Mouse (Mus musculus): ENCODE measurements around the gene Ppp1r9a. TPM values are rescaled to one million over a fixed set of nuclear protein-coding genes. Genes with fewer than 3 reads are reported as not detected.

Gene Ppp1r9a
- polyA plus RNA-seq, 1 experiment from 2014 or later: 18.7 TPM

DNA sequence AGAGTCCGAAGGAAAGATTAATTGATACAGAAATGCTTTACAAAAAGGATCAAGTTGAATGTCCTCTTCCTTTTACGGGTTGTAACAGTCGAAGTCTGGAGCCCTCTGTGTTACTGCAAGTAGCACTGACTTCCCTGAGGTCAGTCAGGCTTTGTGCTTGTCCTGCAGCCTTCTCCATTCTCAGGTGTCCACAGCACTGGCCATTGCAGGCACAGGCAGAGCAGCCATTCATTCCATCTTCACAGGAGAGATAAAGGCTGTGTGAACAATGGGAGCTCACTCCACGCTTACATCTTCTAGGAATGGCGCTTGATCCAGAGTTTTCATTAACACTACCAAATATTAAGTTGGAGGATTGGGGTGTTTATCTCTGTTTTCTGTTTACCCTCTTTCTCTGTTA lies 177.8 kb downstream of the Ppp1r9a start:
- no peak for DNase-seq (ENCODE audit: extremely low spot score, low spot score)
- Histone ChIP-seq H3K4me1 (peaks cover 36% of the 10 kb centered on the region), H3K27ac (peak overlapping the region; percentile 64), H3K9me3 (no peaks in the 10 kb centered on the region), H3K27me3 (ENCODE audit: poor library complexity, severe bottlenecking) (no peaks in the 10 kb centered on the region), H3K4me3 (no peak overlapping the region), H3K36me3 (replicated peaks) (peaks cover 18% of the 10 kb centered on the region)
- 70% methylated on average over 5 of the region's 5 CpGs for WGBS

DNA sequence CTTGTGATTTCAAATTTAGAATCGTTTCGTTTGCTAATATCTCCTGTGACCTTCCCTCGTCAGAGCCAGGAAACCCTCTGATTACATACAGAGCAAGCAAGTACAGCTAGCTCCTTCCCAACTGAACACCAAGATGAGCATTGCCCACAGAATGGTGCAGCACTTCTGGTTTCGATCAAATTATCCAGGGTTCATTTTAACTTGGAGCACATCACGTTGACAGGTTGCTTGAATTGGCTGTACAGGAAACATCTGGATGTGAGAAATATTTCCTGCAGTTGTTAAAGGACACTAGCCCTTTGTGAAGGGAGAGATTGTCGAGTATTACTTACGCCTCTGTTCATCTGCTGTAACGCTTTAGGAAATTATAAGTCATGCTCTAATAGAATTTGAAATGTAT lies 178.4 kb downstream of the Ppp1r9a start:
- H3K36me3 ChIP-seq (replicated peaks): peaks cover 18% of the 10 kb centered on the region
- H3K4me1 ChIP-seq: peaks cover 36% of the 10 kb centered on the region
- WGBS: 66% methylated on average over 8 of the region's 8 CpGs
- H3K27me3 ChIP-seq (ENCODE audit: poor library complexity, severe bottlenecking): no peaks in the 10 kb centered on the region
- no peak overlapping the region for H3K4me3 ChIP-seq
- peak overlapping the region; percentile 64 for H3K27ac ChIP-seq
- no peak for DNase-seq (ENCODE audit: extremely low spot score, low spot score)
- H3K9me3 ChIP-seq: no peaks in the 10 kb centered on the region

DNA sequence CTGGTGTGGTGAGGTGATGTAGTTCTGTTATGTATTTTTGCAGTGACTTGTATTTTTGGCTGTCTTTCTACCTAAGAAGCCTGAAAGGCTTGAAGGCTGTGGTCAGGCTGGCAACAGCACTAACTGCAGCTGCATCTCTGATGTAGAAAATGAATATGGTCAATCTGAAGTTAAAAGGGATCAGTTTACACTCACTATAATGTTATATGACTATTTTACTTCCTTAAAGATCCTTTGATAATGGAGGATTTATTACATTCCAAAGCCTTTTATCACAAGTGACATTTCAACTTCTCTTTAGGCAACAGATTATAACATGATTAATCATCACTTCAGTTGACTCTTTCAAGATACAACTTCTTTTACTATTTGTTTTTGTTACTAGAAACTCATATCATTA lies 179.4 kb downstream of the Ppp1r9a start:
- H3K9me3 ChIP-seq: no peaks in the 10 kb centered on the region
- H3K36me3 ChIP-seq (replicated peaks): peaks cover 18% of the 10 kb centered on the region
- H3K27ac ChIP-seq: peak overlapping the region; percentile 64; the same call in 1 of the 2 replicates
- H3K4me3 ChIP-seq: no peak overlapping the region
- H3K4me1 ChIP-seq: peaks cover 36% of the 10 kb centered on the region
- no peaks in the 10 kb centered on the region for H3K27me3 ChIP-seq (ENCODE audit: poor library complexity, severe bottlenecking)
- no peak for DNase-seq (ENCODE audit: extremely low spot score, low spot score)

DNA sequence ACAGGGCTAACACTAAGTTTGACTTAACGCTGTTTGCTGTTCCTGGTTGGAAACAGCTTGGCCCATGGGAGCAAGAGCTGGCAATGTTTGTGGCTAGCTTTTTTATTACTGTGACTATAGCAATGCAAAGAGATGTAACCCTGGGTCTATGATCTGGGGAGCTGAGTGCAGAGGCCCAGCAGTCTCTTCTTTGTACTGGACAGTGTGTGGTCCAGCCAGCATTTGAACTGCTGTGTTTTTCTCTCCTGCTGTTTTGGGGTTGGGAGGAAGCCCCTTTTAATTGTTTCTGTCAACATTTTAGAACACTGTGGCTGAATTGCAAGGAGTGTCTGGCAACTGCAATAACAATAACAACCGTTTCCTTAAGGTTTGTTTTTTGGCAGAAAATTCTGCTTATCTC lies 180.0 kb downstream of the Ppp1r9a start:
- H3K9me3 ChIP-seq: no peaks in the 10 kb centered on the region
- H3K27me3 ChIP-seq (ENCODE audit: poor library complexity, severe bottlenecking): no peaks in the 10 kb centered on the region
- DNase-seq (ENCODE audit: extremely low spot score, low spot score): no peak
- peaks cover 36% of the 10 kb centered on the region for H3K4me1 ChIP-seq
- H3K36me3 ChIP-seq (replicated peaks): peaks cover 14% of the 10 kb centered on the region
- H3K4me3 ChIP-seq: no peak overlapping the region
- 55% methylated on average over 2 of the region's 2 CpGs for WGBS
- H3K27ac ChIP-seq: no peak overlapping the region

DNA sequence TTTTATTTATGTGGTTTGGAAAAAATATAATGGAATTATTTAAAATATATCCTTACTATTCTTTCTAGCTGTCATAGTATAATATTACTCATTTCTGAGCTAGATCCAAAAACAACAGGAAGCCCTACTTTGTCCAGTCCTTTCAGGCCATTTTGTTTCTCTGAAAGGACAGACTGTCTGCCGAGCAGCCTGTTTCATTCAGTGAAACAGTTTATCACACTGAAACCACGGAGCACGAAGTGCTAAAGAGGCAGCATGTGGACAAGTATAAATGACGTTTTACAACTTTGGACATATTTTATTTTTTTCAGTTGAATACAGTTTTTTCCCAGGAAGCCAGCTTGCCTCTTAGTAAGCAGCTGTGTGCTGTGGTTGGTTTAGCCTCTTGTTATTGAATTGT lies 181.2 kb downstream of the Ppp1r9a start:
- H3K4me1 ChIP-seq: peaks cover 36% of the 10 kb centered on the region
- no peak for DNase-seq (ENCODE audit: extremely low spot score, low spot score)
- H3K27me3 ChIP-seq (ENCODE audit: poor library complexity, severe bottlenecking): no peaks in the 10 kb centered on the region
- H3K36me3 ChIP-seq (replicated peaks): peaks cover 3% of the 10 kb centered on the region
- no peak overlapping the region for H3K27ac ChIP-seq
- H3K4me3 ChIP-seq: no peak overlapping the region
- H3K9me3 ChIP-seq: no peaks in the 10 kb centered on the region
- 78% methylated on average over 4 of the region's 4 CpGs for WGBS

DNA sequence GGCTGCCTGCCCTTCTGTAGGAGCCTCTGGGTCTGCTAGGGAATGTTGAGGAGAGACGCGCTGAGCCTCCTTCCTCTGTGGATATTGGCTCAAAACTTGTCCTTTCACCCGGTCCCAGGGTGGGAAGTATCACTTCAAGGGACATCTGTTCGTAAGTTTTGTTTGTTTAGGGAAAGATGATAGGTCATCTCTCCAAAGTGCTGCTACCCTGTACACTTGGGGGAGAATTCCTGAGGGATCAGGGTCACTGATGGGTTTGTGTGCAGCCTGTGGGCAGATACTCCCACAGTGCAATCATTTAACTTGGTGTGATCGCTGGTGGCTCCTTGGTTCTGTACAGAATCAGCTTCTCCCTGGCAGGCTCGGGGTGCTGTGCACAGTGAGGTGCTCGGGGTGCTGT lies 189.2 kb downstream of the Ppp1r9a start:
- Histone ChIP-seq H3K27ac (peak overlapping the region; percentile 44; the same call in 1 of the 2 replicates), H3K9me3 (no peaks in the 10 kb centered on the region), H3K27me3 (ENCODE audit: poor library complexity, severe bottlenecking) (no peaks in the 10 kb centered on the region), H3K4me1 (peaks cover 9% of the 10 kb centered on the region), H3K4me3 (no peak overlapping the region), H3K36me3 (replicated peaks) (no peaks in the 10 kb centered on the region)
- DNase-seq (ENCODE audit: extremely low spot score, low spot score): no peak
- 76% methylated on average over 7 of the region's 7 CpGs for whole genome bisulfite sequencing

DNA sequence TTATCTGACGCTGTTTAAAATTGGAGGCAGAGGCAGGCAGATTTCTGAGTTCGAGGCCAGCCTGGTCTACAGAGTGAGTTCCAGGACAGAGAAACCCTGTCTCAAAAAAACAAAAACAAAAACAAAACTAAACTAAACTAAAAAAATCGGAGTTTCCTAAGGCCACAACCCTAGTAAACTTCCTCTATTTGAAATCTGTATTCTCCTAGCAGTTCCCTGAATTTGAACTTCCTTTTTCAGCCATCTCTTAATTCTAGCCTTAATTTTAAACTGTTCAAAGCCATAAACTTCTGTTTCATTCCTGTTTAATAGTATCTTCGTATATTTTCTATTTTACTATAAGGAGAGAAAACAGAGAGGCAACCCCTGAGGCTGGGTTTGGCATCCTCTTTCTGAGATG lies 190.1 kb downstream of the Ppp1r9a start:
- Histone ChIP-seq H3K4me1 (peaks cover 9% of the 10 kb centered on the region), H3K4me3 (no peak overlapping the region), H3K36me3 (replicated peaks) (no peaks in the 10 kb centered on the region), H3K9me3 (no peaks in the 10 kb centered on the region), H3K27me3 (ENCODE audit: poor library complexity, severe bottlenecking) (no peaks in the 10 kb centered on the region), H3K27ac (0 out of 2 replicates have a peak overlapping the region, but pooled peaks have one; percentile 51)
- no peak for DNase-seq (ENCODE audit: extremely low spot score, low spot score)
- WGBS: 92% methylated on average over 4 of the region's 4 CpGs

DNA sequence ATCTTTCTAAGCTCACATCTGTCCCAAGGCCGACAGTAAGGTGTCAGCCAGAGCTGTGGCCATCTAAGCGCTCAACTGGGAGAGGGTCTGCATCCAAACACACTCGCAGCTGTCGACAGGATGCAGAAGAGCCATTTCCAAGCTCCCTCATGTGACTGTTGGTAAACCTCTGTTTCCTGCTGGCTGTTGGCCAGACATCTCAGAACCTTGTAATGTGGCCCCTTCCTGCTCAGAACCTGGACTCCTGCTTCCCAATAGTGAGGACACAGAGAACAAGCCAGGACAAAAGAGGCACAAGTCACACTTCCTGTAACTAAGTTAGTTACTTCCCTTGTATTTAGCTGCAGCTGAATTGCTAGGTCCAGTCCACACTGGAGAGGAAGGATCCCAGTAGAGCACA lies 190.8 kb downstream of the Ppp1r9a start:
- H3K27ac ChIP-seq: peak overlapping the region; percentile 51; the same call in 1 of the 2 replicates

DNA sequence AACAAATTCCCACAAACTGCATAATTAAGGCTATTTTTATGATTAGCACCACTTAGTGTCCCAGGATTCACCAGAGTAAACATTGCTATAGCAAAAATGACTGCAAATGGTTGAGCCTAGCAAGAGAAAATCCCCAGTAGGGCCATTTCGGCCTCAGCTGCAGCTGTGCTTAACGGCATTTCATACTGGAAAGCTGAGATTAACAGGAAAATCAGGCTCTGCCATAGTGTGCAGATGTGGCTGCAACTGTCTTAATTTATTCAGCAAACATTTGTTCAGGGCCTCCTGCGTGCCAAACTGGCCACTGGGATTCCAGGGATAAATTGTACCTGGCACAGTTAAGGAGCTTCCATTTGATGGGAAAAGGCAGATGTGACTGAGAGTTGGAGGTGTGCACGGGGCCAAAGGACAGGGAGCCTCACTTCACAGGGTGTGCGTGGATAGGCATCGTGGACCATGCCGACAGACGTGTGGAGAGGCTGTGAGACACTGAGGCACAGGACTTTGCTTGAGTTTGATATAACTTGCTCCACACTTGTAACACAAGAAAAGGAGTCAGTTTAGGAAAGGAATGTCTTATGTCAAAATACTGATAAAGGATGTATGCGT lies 192.8 kb downstream of the Ppp1r9a start:
- no peak overlapping the region for H3K4me3 ChIP-seq
- no peaks in the 10 kb centered on the region for H3K9me3 ChIP-seq
- no peaks in the 10 kb centered on the region for H3K27me3 ChIP-seq (ENCODE audit: poor library complexity, severe bottlenecking)
- no peak for DNase-seq (ENCODE audit: extremely low spot score, low spot score)
- H3K27ac ChIP-seq: no peak overlapping the region
- 94% methylated on average over 9 of the region's 9 CpGs for WGBS
- no peaks in the 10 kb centered on the region for H3K36me3 ChIP-seq (replicated peaks)
- H3K4me1 ChIP-seq: peaks cover 26% of the 10 kb centered on the region

More for the DNA sequence above, 190.8 kb downstream of the Ppp1r9a start:
- H3K27me3 ChIP-seq (ENCODE audit: poor library complexity, severe bottlenecking): no peaks in the 10 kb centered on the region
- no peak overlapping the region for H3K4me3 ChIP-seq
- no peaks in the 10 kb centered on the region for H3K36me3 ChIP-seq (replicated peaks)
- no peaks in the 10 kb centered on the region for H3K9me3 ChIP-seq
- DNase-seq (ENCODE audit: extremely low spot score, low spot score): no peak
- WGBS: 86% methylated on average over 4 of the region's 4 CpGs
- H3K4me1 ChIP-seq: peaks cover 9% of the 10 kb centered on the region

DNA sequence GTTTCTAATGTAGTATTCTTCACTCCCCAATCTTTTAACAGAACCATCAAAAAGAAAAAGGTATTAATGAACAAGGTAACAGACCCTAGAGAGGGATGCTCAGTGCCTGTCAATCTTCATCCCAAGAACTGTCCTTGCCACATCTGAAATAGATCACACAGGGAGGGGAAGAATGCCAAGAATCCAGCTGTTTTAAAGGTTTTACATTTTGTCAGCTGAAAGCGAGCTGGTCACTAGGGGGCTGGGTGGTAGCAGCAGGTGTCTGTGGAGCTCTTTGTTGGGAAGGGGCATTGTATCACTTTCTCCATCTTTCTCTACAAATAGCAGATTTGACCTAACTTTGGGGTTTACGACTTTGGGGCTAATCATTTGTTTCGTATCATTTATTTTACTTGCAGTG lies 194.6 kb downstream of the Ppp1r9a start:
- DNase-seq (ENCODE audit: extremely low spot score, low spot score): no peak
- Histone ChIP-seq H3K4me3 (no peak overlapping the region), H3K27me3 (ENCODE audit: poor library complexity, severe bottlenecking) (no peaks in the 10 kb centered on the region), H3K4me1 (peaks cover 22% of the 10 kb centered on the region), H3K36me3 (replicated peaks) (no peaks in the 10 kb centered on the region), H3K27ac (no peak overlapping the region), H3K9me3 (no peaks in the 10 kb centered on the region)
- WGBS: 46% methylated on average over 3 of the region's 3 CpGs

DNA sequence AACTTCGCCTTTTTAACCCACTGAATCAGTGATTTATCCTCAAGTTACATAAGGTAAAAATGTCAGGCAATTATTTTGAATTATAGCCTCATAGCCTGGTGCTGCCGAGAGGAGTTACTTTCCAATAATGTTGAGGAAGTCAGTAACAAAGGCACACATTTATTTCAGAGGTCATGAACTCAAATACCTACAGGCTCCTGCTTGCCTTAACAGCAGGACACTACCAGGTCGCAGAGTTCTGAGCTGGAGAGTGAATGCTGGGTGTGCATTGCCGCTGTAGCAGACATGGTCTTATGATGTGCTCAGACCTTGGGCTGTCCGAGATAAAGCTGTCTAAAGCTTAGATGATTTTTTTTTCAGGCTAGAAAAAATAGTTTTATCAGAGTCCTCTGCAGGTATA lies 196.6 kb downstream of the Ppp1r9a start:
- Histone ChIP-seq H3K4me3 (no peak overlapping the region), H3K36me3 (replicated peaks) (no peaks in the 10 kb centered on the region), H3K9me3 (no peaks in the 10 kb centered on the region), H3K27me3 (ENCODE audit: poor library complexity, severe bottlenecking) (no peaks in the 10 kb centered on the region), H3K4me1 (peaks cover 28% of the 10 kb centered on the region), H3K27ac (no peak overlapping the region)
- WGBS: 39% methylated on average over 5 of the region's 5 CpGs
- no peak for DNase-seq (ENCODE audit: extremely low spot score, low spot score)

DNA sequence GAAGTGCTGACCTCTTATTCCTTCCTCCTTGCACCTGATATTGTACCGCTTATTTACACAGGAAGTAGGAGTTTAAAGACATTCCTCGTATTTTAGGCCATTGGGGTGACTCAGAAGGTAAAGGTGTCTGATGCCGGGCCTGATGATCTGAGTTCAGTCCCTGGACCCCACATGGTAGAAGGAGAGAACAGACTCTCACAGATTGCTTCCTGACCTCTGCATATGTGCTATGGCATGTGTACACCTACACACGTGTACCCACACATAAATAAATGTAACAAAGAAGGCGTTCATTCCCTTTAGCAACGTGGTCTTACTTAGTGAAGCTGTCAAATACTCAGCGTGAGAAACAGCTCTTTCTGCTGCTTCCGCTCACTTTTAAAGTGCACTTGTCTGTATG lies 197.1 kb downstream of the Ppp1r9a start:
- H3K4me1 ChIP-seq: peaks cover 29% of the 10 kb centered on the region
- no peak for DNase-seq (ENCODE audit: extremely low spot score, low spot score)
- H3K4me3 ChIP-seq: no peak overlapping the region

DNA sequence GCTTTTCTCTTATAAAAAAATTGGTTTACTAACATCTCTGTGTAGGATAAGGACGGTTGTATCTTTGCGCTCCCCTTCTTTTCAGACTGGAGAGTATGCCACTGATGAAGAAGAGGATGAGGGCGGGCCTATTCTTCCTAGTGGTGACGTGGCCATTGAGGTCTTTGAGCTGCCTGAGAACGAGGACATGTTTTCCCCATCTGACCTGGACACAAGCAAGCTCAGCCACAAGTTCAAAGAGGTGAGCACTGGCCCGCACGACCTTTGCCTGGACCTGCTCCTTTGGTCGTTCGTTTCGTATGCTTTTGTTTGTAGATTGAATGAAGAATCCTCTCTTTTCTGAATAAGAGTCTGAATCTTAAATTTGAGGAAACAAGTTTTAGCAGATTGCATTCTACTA lies 197.6 kb downstream of the Ppp1r9a start:
- Histone ChIP-seq H3K9me3 (no peaks in the 10 kb centered on the region), H3K4me1 (peaks cover 29% of the 10 kb centered on the region), H3K27ac (no peak overlapping the region), H3K27me3 (ENCODE audit: poor library complexity, severe bottlenecking) (no peaks in the 10 kb centered on the region), H3K4me3 (no peak overlapping the region), H3K36me3 (replicated peaks) (no peaks in the 10 kb centered on the region)
- 82% methylated on average over 10 of the region's 10 CpGs for WGBS
- no peak for DNase-seq (ENCODE audit: extremely low spot score, low spot score)

More for the DNA sequence above, 197.1 kb downstream of the Ppp1r9a start:
- Histone ChIP-seq H3K27me3 (ENCODE audit: poor library complexity, severe bottlenecking) (no peaks in the 10 kb centered on the region), H3K36me3 (replicated peaks) (no peaks in the 10 kb centered on the region), H3K27ac (no peak overlapping the region), H3K9me3 (no peaks in the 10 kb centered on the region)
- WGBS: 78% methylated on average over 8 of the region's 8 CpGs

DNA sequence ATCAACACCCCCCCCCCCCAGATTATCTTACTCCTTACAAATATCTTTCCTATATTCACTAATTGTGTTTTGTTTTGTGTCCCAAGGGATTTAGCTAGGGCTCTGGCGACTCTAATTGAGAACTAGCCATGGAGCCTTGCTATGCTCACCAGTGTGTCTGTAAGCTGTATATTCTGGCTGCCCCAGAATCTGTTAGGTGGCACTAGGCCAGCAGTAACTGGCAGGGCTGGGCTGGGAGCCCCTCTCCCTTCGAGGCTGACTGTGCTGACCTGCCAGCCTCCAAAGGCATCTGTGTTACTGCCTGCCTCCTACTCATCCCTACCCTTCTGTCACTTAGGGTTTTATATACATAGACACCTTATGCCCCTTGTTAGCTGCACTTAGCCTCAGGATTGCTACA lies 200.0 kb downstream of the Ppp1r9a start:
- 47% methylated on average over 2 of the region's 2 CpGs for WGBS
- peaks cover 31% of the 10 kb centered on the region for H3K4me1 ChIP-seq
- DNase-seq (ENCODE audit: extremely low spot score, low spot score): no peak
- no peak overlapping the region for H3K27ac ChIP-seq
- no peaks in the 10 kb centered on the region for H3K27me3 ChIP-seq (ENCODE audit: poor library complexity, severe bottlenecking)
- no peak overlapping the region for H3K4me3 ChIP-seq
- H3K36me3 ChIP-seq (replicated peaks): no peaks in the 10 kb centered on the region
- H3K9me3 ChIP-seq: no peaks in the 10 kb centered on the region
